Mouse (Mus musculus) sigmoid colon, adult 10 weeks (tissue): ENCODE results near the gene Osbp2. TPM values are rescaled to one million over a fixed set of nuclear protein-coding genes. Genes with fewer than 3 reads are reported as not detected.

Source experiments
- polyA plus RNA-seq: library from polyadenylated mRNA; stranded (reverse); fragments of 350-450 nt; fragmentation: Illumina TruSeq; extraction: RNeasy Lipid Tissue Mini Kit (QIAGEN cat#74804); gene quantifications from one replicate; pipeline ENCODE4 v1.2.3, GENCODE M21; 2014; ENCODE audit warnings: low read depth, low replicate concordance

The Osbp2 gene
- not detected for polyA plus RNA-seq

DNA sequence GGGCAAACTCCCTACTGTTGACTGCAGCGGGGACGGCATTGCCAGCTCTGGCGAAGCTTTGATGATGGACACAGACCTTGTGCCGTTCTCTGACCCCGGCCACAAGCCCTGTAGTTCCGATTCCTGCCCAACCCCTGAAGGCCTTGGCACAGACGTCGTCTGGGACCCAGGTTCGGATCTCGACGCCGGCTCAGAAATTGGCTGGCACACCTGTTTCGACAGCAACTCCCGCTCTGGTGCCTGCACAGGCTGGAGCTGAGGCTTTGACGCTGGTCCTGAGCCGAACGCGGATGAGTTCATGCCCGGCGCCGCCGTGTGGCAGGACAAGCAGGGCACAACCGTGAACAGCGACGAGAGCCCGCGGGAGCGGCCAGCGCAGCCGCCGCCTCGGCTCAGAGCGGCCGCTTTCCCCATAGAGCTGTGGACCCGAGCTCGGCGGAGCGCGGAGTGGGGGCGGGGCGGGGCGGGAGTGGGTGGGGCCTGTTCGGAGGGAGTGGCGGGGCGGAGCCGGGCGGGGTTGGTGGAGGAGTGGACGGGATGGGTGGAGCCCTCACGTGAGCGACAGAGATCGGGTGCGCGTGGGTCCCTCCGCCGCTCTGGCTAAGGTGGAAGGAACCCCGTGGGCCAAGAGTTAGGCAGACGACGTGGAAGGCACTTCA, at the start of gene Osbp2:
Gene Osbp2 (minus strand): TSS at position 450 of the 659 bp plus-strand sequence.

DNA sequence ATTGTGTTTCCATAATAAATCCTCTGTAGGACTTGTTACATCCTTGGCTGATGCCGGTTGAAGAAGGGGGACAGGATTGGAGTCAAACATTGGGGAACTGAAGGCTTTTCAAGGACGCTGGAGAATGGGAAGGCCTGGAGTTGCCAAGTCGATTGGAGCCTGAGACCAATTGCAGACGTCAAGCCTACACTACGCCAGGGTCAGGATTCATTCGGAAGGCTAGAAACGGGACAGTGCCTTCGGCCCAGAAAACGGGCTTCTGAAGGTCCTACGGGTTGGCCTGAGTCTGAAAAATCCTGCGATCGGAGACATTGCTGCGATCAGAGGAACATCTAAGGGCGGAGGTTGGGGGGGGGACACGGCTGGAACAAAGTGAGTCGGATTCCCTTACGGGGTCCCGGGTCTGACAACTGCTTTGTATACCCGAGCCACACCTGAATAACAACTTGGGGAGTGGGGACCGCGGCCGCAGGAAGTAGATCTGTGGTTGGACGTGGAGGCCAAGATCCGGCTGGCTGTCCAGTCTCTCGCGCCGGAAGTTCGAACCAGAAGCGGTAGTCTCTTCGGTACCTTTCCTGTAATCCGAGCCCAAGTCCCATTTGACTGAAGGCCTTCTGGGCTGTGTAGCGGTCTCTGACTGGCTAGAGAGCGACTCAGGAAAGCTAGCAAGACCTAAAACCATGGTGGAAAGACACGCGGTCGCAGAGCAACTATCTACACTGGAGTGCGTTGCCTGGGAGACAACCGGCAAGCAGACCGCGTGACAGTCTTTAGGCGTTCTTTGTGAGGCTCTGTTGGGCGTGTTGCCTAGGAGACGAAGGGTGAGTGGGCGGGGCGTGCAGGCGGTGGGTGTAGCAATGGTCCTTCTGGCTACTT, 30.9 kb upstream of the Osbp2 start, which contains the start of the genes 4921536K21Rik and Dusp18:
Gene 4921536K21Rik (minus strand): TSS at position 693 of the 876 bp plus-strand sequence.
Gene Dusp18 (plus strand): TSS at position 835 of the 876 bp plus-strand sequence.

Other genes starting within 250 kb of the Osbp2 start
- gene Morc2a, start 214.7 kb downstream of the Osbp2 start, polyA plus RNA-seq: 19.6 TPM
- gene 4921536K21Rik, start 31.2 kb upstream of the Osbp2 start, polyA plus RNA-seq: 1.1 TPM
- gene Dusp18, start 31.3 kb upstream of the Osbp2 start, polyA plus RNA-seq: 8.5 TPM
- gene Slc35e4, start 50.8 kb upstream of the Osbp2 start, polyA plus RNA-seq: 0.19 TPM
- gene Tcn2, start 68.3 kb upstream of the Osbp2 start, polyA plus RNA-seq: 2.2 TPM
- gene Pes1, start 100.1 kb upstream of the Osbp2 start, polyA plus RNA-seq: 14.2 TPM
- not detected for gene 4930556J24Rik, start 112.9 kb upstream of the Osbp2 start, polyA plus RNA-seq
- 1.8 TPM for gene Gal3st1, start 119.7 kb upstream of the Osbp2 start, polyA plus RNA-seq
- 0.13 TPM for gene Sec14l4, start 167.6 kb upstream of the Osbp2 start, polyA plus RNA-seq
- not detected for gene Sec14l3, start 200.9 kb upstream of the Osbp2 start, polyA plus RNA-seq
- gene Mtfp1, start 231.5 kb upstream of the Osbp2 start, polyA plus RNA-seq: 3.6 TPM